15 mouse cellular contexts compared by ENCODE assay signal in genomic region chr6:71736101-71736500, GRCm38 (mm10). TPM values are rescaled to one million over a fixed set of nuclear protein-coding genes. Genes with fewer than 3 reads are reported as not detected.
DNase-seq lines count a peak whose midpoint lies in the region; ATAC-seq and TF ChIP-seq lines count a peak whose summit lies in the region.
"Had no signal": no experiment of that assay in that cellular context is flagged by ENCODE, and none has a peak within 500 bp of the region (broad histone marks: within the 10 kb centered on the region; RNA-seq: fewer than 3 reads in every experiment).

No protein-coding gene starts in this region.

- WGBS in heart, embryonic 14.5 days, result 87% methylated on average over 5 of the region's 5 CpGs
- 77% methylated on average over 5 of the region's 5 CpGs for WGBS in lung, embryonic 15.5 days
- 92% methylated on average over 5 of the region's 5 CpGs for WGBS in embryonic facial prominence, embryonic 10.5 days
- WGBS in liver, postnatal 0 days (ENCODE audit: insufficient replicate concordance), result 43% methylated on average over 5 of the region's 5 CpGs

- intact Hi-C loops in heart, postnatal 25 days (cut with DNase I), result no loop called here

- no peak overlapping the region for H3K4me2 ChIP-seq in heart, embryonic 14.5 days (ENCODE audit: low read length)
- H3K4me2 ChIP-seq in lung, embryonic 15.5 days, result no peak overlapping the region
- no peak overlapping the region for H3K4me2 ChIP-seq in liver, postnatal 0 days (ENCODE audit: low read depth, low read length)
- H3K4me2 ChIP-seq: embryonic facial prominence, embryonic 15.5 days had no signal

- no peak for DNase-seq in heart, postnatal 25 days (ENCODE audit: low spot score)
- no peak for DNase-seq in lung, postnatal 4 days
- DNase-seq in embryonic facial prominence, embryonic 10.5 days (ENCODE audit: low spot score), result no peak
- no peak for DNase-seq in liver, postnatal 0 days
- no peak for DNase-seq in T-cell, adult 2 months (ENCODE audit: low spot score)
- DNase-seq: cerebellum, adult 9-10 months; gastrocnemius, postnatal 36 days; heart, postnatal 10 days; layer of hippocampus, postnatal 36 days; right cerebral cortex, postnatal 4 days; thymus, postnatal 36 days had no signal

- no peaks in the 10 kb centered on the region for H3K9me3 ChIP-seq in heart, embryonic 14.5 days (ENCODE audit: control insufficient read depth, low read length)
- H3K9me3 ChIP-seq in lung, embryonic 15.5 days, result no peaks in the 10 kb centered on the region
- no peaks in the 10 kb centered on the region for H3K9me3 ChIP-seq in embryonic facial prominence, embryonic 10.5 days
- H3K9me3 ChIP-seq in liver, postnatal 0 days (ENCODE audit: low read length), result no peaks in the 10 kb centered on the region
- H3K9me3 ChIP-seq: embryonic facial prominence, embryonic 15.5 days had no signal

- ATAC-seq in heart, embryonic 14.5 days (ENCODE audit: insufficient number of reproducible peaks, insufficient read depth, low FRiP score, low read depth), result no peak
- no peak for ATAC-seq in lung, embryonic 15.5 days (ENCODE audit: borderline replicate concordance, extremely low read depth, low FRiP score, low TSS enrichment)
- no peak for ATAC-seq in liver, postnatal 0 days

- H3K4me3 ChIP-seq in heart, embryonic 14.5 days (ENCODE audit: control insufficient read depth in 1 of 2, insufficient read depth in 1 of 2, low read depth in 1 of 2, low read length in 2 of 2), result no peak overlapping the region
- no peak overlapping the region for H3K4me3 ChIP-seq in lung, embryonic 15.5 days
- no peak overlapping the region for H3K4me3 ChIP-seq in embryonic facial prominence, embryonic 10.5 days
- no peak overlapping the region for H3K4me3 ChIP-seq in liver, postnatal 0 days (ENCODE audit: low read depth, low read length)
- H3K4me3 ChIP-seq: embryonic facial prominence, embryonic 15.5 days had no signal

- no peaks in the 10 kb centered on the region for H3K36me3 ChIP-seq in heart, embryonic 14.5 days (ENCODE audit: control insufficient read depth, insufficient read depth, low read length)
- H3K36me3 ChIP-seq in lung, embryonic 15.5 days, result no peaks in the 10 kb centered on the region
- H3K36me3 ChIP-seq in embryonic facial prominence, embryonic 10.5 days (replicated peaks), result no peaks in the 10 kb centered on the region
- H3K36me3 ChIP-seq in liver, postnatal 0 days (replicated peaks; ENCODE audit: insufficient read depth, low read length), result no peaks in the 10 kb centered on the region
- H3K36me3 ChIP-seq: embryonic facial prominence, embryonic 15.5 days had no signal

- no peaks in the 10 kb centered on the region for H3K27me3 ChIP-seq in heart, embryonic 14.5 days (ENCODE audit: control insufficient read depth, insufficient read depth, low read length)
- H3K27me3 ChIP-seq in lung, embryonic 15.5 days, result no peaks in the 10 kb centered on the region
- no peaks in the 10 kb centered on the region for H3K27me3 ChIP-seq in embryonic facial prominence, embryonic 10.5 days (replicated peaks; ENCODE audit: low read depth, poor library complexity, severe bottlenecking)
- H3K27me3 ChIP-seq in liver, postnatal 0 days (ENCODE audit: insufficient read depth, low read length), result no peaks in the 10 kb centered on the region
- H3K27me3 ChIP-seq: embryonic facial prominence, embryonic 15.5 days had no signal

- peak overlapping the region; percentile 0 to 60 for H3K27ac ChIP-seq in heart, embryonic 14.5 days (replicated peaks in 1 of 2; ENCODE audit: control insufficient read depth in 1 of 2, insufficient read depth in 1 of 2, low read depth in 2 of 2, low read length in 2 of 2)
- 0 out of 2 replicates have a peak overlapping the region, but pooled peaks have one; percentile 25 for H3K27ac ChIP-seq in lung, embryonic 15.5 days
- peak overlapping the region; percentile 65; the same call in 1 of the 2 replicates for H3K27ac ChIP-seq in embryonic facial prominence, embryonic 10.5 days (replicated peaks)
- H3K27ac ChIP-seq in liver, postnatal 0 days (ENCODE audit: low read depth), result peak overlapping the region; percentile 60
- H3K27ac ChIP-seq: embryonic facial prominence, embryonic 15.5 days; macrophage had no signal

- H3K9ac ChIP-seq in heart, embryonic 14.5 days (ENCODE audit: low read length), result no peak overlapping the region
- no peak overlapping the region for H3K9ac ChIP-seq in lung, embryonic 15.5 days
- no peak overlapping the region for H3K9ac ChIP-seq in liver, postnatal 0 days (replicated peaks)
- H3K9ac ChIP-seq: embryonic facial prominence, embryonic 15.5 days had no signal

- peaks cover 11 to 36% of the 10 kb centered on the region in 2 experiments for H3K4me1 ChIP-seq in heart, embryonic 14.5 days (ENCODE audit: control insufficient read depth in 2 of 2, insufficient read depth in 2 of 2, low read length in 2 of 2)
- H3K4me1 ChIP-seq in lung, embryonic 15.5 days, result peaks cover 10% of the 10 kb centered on the region
- H3K4me1 ChIP-seq in embryonic facial prominence, embryonic 10.5 days, result peaks cover 13% of the 10 kb centered on the region
- peaks cover 13% of the 10 kb centered on the region for H3K4me1 ChIP-seq in liver, postnatal 0 days (ENCODE audit: insufficient read depth)

- TF ChIP-seq CTCF in liver, postnatal 0 days (IDR thresholded peaks at IDR 0.05; ENCODE audit: low read depth), result no peak

- no peak for TF ChIP-seq EP300 in liver, postnatal 0 days (IDR thresholded peaks at IDR 0.05; ENCODE audit: low read depth)

RNA-seq across cellular contexts. Expression of gene Reep1, which starts 28.7 kb away (rescaled TPM):
- polyA plus RNA-seq in heart, embryonic 14.5 days (2014; fragmentation: Nextera tagmentation; extraction: Ambion mirVana), result 19.0 and 23.6 TPM in 2 replicates
- total RNA-seq in heart, postnatal 25 days (2021), result 10 to 100 TPM; 15.0 to 16.6 TPM
- polyA plus RNA-seq in lung, embryonic 15.5 days (2015; fragmentation: Nextera tagmentation; extraction: Ambion mirVana), result 17.4 and 18.1 TPM in 2 replicates
- 17.4 and 18.3 TPM in 2 replicates for polyA plus RNA-seq in embryonic facial prominence, embryonic 10.5 days (2016; fragmentation: Nextera tagmentation; extraction: Ambion mirVana)
- 1.9 and 2.3 TPM in 2 replicates for polyA plus RNA-seq in liver, postnatal 0 days (2015; fragmentation: Nextera tagmentation; extraction: Ambion mirVana)
- polyA plus RNA-seq: macrophage had no signal
